Mouse (Mus musculus): ENCODE data around the gene Lrrfip1.

DNA sequence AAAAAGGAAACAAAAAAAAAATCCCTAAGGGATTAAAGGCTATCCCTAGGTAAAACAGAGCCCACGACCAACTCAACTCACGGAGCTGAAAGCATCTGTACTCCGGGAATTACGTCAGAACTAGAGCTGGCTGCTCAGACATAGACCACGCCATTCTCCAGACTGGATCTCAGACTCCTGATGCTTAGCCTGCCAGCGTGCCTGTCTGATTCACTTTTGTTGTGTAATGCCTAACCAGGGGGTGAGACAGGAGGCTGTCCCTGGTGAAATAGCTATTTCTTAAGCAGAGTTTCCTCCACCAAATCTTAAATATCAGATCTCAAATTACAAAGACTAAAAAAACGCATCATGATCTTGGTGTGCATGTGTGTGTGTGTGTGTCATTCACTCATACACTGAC, 89.5 kb downstream of the Lrrfip1 start:
- TF ChIP-seq POLR2A (IDR thresholded peaks at IDR 0.05; ENCODE audit: extremely low read depth, insufficient read depth, low read length) (no peak), CTCF (IDR thresholded peaks at IDR 0.05; ENCODE audit: extremely low read depth, insufficient read depth, low read length) (no peak)
